Mouse (Mus musculus): ENCODE measurements around the gene 2010111I01Rik. TPM values are rescaled to one million over a fixed set of nuclear protein-coding genes. Genes with fewer than 3 reads are reported as not detected.
"Not testable (repeated sequence)": the region's sequence is repeated elsewhere in the genome, so short reads cannot be mapped to it uniquely, and the experiment has no call there.

The 2010111I01Rik gene
- polyA plus RNA-seq, 1 experiment from 2014 or later: 144 TPM

- Histone ChIP-seq H3K4me3 (ENCODE audit: low read depth, low read length) (no peak overlapping the region), H3K4me2 (ENCODE audit: low read depth, low read length) (no peak overlapping the region), H3K9ac (ENCODE audit: low read depth, low read length) (no peak overlapping the region), H3K36me3 (ENCODE audit: control insufficient read depth, insufficient read depth, low read length) (no peaks in the 10 kb centered on the region), H3K9me3 (ENCODE audit: control insufficient read depth, low read length) (no peaks in the 10 kb centered on the region), H3K27me3 (replicated peaks; ENCODE audit: control insufficient read depth, insufficient read depth, low read length) (no peaks in the 10 kb centered on the region), H3K27ac (replicated peaks; ENCODE audit: low read depth, low read length) (no peak overlapping the region; the same call in 1 of the 2 replicates), H3K4me1 (ENCODE audit: control insufficient read depth, insufficient read depth, low read length) (no peaks in the 10 kb centered on the region)
- 0 out of 2 replicates have a peak, but pooled peaks have one; percentile 30 for ATAC-seq (ENCODE audit: low read depth)
- 56% methylated on average over 5 of the region's 5 CpGs for WGBS
- DNase-seq (ENCODE audit: low spot score): peak; percentile 46
These were observed 29.1 kb downstream of the 2010111I01Rik start for GRCm38 (mm10) chr13:62993543-62994477.

GRCm38 (mm10) chr13:62996767-62997166, 32.1 kb downstream of the 2010111I01Rik start:
- 91% methylated on average over 2 of the region's 2 CpGs for WGBS
- H3K27me3 ChIP-seq (replicated peaks; ENCODE audit: control insufficient read depth, insufficient read depth, low read length): no peaks in the 10 kb centered on the region
- no peaks in the 10 kb centered on the region for H3K4me1 ChIP-seq (ENCODE audit: control insufficient read depth, insufficient read depth, low read length)
- no peaks in the 10 kb centered on the region for H3K9me3 ChIP-seq (ENCODE audit: control insufficient read depth, low read length)
- H3K4me3 ChIP-seq (ENCODE audit: low read depth, low read length): no peak overlapping the region
- no peaks in the 10 kb centered on the region for H3K36me3 ChIP-seq (ENCODE audit: control insufficient read depth, insufficient read depth, low read length)
- no peak overlapping the region for H3K9ac ChIP-seq (ENCODE audit: low read depth, low read length)
- no peak for DNase-seq (ENCODE audit: low spot score)
- H3K4me2 ChIP-seq (ENCODE audit: low read depth, low read length): no peak overlapping the region
- no peak for ATAC-seq (ENCODE audit: low read depth)
- no peak overlapping the region for H3K27ac ChIP-seq (replicated peaks; ENCODE audit: low read depth, low read length)

- not testable (repeated sequence) for H3K36me3 ChIP-seq (ENCODE audit: control insufficient read depth, insufficient read depth, low read length); ATAC-seq (ENCODE audit: low read depth); H3K4me2 ChIP-seq (ENCODE audit: low read depth, low read length); H3K4me3 ChIP-seq (ENCODE audit: low read depth, low read length); H3K27ac ChIP-seq (replicated peaks; ENCODE audit: low read depth, low read length); DNase-seq (ENCODE audit: low spot score); H3K27me3 ChIP-seq (replicated peaks; ENCODE audit: control insufficient read depth, insufficient read depth, low read length); H3K9ac ChIP-seq (ENCODE audit: low read depth, low read length); H3K9me3 ChIP-seq (ENCODE audit: control insufficient read depth, low read length)
- H3K4me1 ChIP-seq (ENCODE audit: control insufficient read depth, insufficient read depth, low read length): peaks cover 11% of the 10 kb centered on the region; the same call in 1 of the 2 replicates
- 93% methylated on average over 3 of the region's 3 CpGs for WGBS
These were observed 42.8 kb downstream of the 2010111I01Rik start for GRCm38 (mm10) chr13:63007491-63007890.

GRCm38 (mm10) chr13:63010345-63011090, 45.8 kb downstream of the 2010111I01Rik start:
- Histone ChIP-seq H3K4me2 (ENCODE audit: low read depth, low read length) (no peak overlapping the region), H3K27ac (replicated peaks; ENCODE audit: low read depth, low read length) (peak overlapping the region; percentile 24)
- ATAC-seq (ENCODE audit: low read depth): peak; percentile 30; the same call in 1 of the 2 replicates

GRCm38 (mm10) chr13:63014353-63014752, 49.7 kb downstream of the 2010111I01Rik start:
- no peaks in the 10 kb centered on the region for H3K36me3 ChIP-seq (ENCODE audit: control insufficient read depth, insufficient read depth, low read length)
- ATAC-seq (ENCODE audit: low read depth) (no peak), DNase-seq (ENCODE audit: low spot score) (no peak)
- no peak overlapping the region for H3K4me3 ChIP-seq (ENCODE audit: low read depth, low read length)
- peaks cover 11% of the 10 kb centered on the region; the same call in 1 of the 2 replicates for H3K4me1 ChIP-seq (ENCODE audit: control insufficient read depth, insufficient read depth, low read length)
- WGBS: 77% methylated on average over 1 of the region's 1 CpGs
- H3K4me2 ChIP-seq (ENCODE audit: low read depth, low read length): no peak overlapping the region
- H3K9me3 ChIP-seq (ENCODE audit: control insufficient read depth, low read length): no peaks in the 10 kb centered on the region
- no peak overlapping the region for H3K9ac ChIP-seq (ENCODE audit: low read depth, low read length)
- H3K27me3 ChIP-seq (replicated peaks; ENCODE audit: control insufficient read depth, insufficient read depth, low read length): no peaks in the 10 kb centered on the region
- H3K27ac ChIP-seq (replicated peaks; ENCODE audit: low read depth, low read length): no peak overlapping the region

More at GRCm38 (mm10) chr13:63010345-63011090, 45.8 kb downstream of the 2010111I01Rik start:
- H3K9me3 ChIP-seq (ENCODE audit: control insufficient read depth, low read length): no peaks in the 10 kb centered on the region
- no peaks in the 10 kb centered on the region for H3K36me3 ChIP-seq (ENCODE audit: control insufficient read depth, insufficient read depth, low read length)
- peak; percentile 59 for DNase-seq (ENCODE audit: low spot score)
- H3K4me3 ChIP-seq (ENCODE audit: low read depth, low read length): no peak overlapping the region
- no peaks in the 10 kb centered on the region for H3K27me3 ChIP-seq (replicated peaks; ENCODE audit: control insufficient read depth, insufficient read depth, low read length)
- 57% methylated on average over 2 of the region's 2 CpGs for WGBS
- H3K4me1 ChIP-seq (ENCODE audit: control insufficient read depth, insufficient read depth, low read length): peaks cover 11% of the 10 kb centered on the region; the same call in 1 of the 2 replicates
- no peak overlapping the region for H3K9ac ChIP-seq (ENCODE audit: low read depth, low read length)

- no peak overlapping the region for H3K27ac ChIP-seq (replicated peaks; ENCODE audit: low read depth, low read length)
- WGBS: 76% methylated on average over 4 of the region's 4 CpGs
- H3K9ac ChIP-seq (ENCODE audit: low read depth, low read length): no peak overlapping the region
- no peak overlapping the region for H3K4me2 ChIP-seq (ENCODE audit: low read depth, low read length)
- DNase-seq (ENCODE audit: low spot score): no peak
- no peaks in the 10 kb centered on the region for H3K27me3 ChIP-seq (replicated peaks; ENCODE audit: control insufficient read depth, insufficient read depth, low read length)
- no peak overlapping the region for H3K4me3 ChIP-seq (ENCODE audit: low read depth, low read length)
- ATAC-seq (ENCODE audit: low read depth): no peak
- no peaks in the 10 kb centered on the region for H3K9me3 ChIP-seq (ENCODE audit: control insufficient read depth, low read length)
- no peaks in the 10 kb centered on the region for H3K36me3 ChIP-seq (ENCODE audit: control insufficient read depth, insufficient read depth, low read length)
- peaks cover 5% of the 10 kb centered on the region; the same call in 1 of the 2 replicates for H3K4me1 ChIP-seq (ENCODE audit: control insufficient read depth, insufficient read depth, low read length)
These were observed 50.7 kb downstream of the 2010111I01Rik start for GRCm38 (mm10) chr13:63015362-63015761.

- WGBS: 92% methylated on average over 3 of the region's 3 CpGs
- DNase-seq (ENCODE audit: low spot score): no peak
- H3K36me3 ChIP-seq (ENCODE audit: control insufficient read depth, insufficient read depth, low read length): no peaks in the 10 kb centered on the region
These were observed 51.4 kb downstream of the 2010111I01Rik start for GRCm38 (mm10) chr13:63016056-63016455.

More at GRCm38 (mm10) chr13:63016056-63016455, 51.4 kb downstream of the 2010111I01Rik start:
- H3K27me3 ChIP-seq (replicated peaks; ENCODE audit: control insufficient read depth, insufficient read depth, low read length): no peaks in the 10 kb centered on the region
- no peaks in the 10 kb centered on the region for H3K9me3 ChIP-seq (ENCODE audit: control insufficient read depth, low read length)
- no peak for ATAC-seq (ENCODE audit: low read depth)
- H3K9ac ChIP-seq (ENCODE audit: low read depth, low read length): no peak overlapping the region
- no peaks in the 10 kb centered on the region for H3K4me1 ChIP-seq (ENCODE audit: control insufficient read depth, insufficient read depth, low read length)
- H3K4me3 ChIP-seq (ENCODE audit: low read depth, low read length): no peak overlapping the region
- no peak overlapping the region for H3K4me2 ChIP-seq (ENCODE audit: low read depth, low read length)
- no peak overlapping the region for H3K27ac ChIP-seq (replicated peaks; ENCODE audit: low read depth, low read length)

Data from embryonic facial prominence, embryonic 14.5 days (tissue).